Mouse (Mus musculus) forebrain, embryonic 15.5 days (tissue): ENCODE measurements around the gene Upp2. TPM values are rescaled to one million over a fixed set of nuclear protein-coding genes. Genes with fewer than 3 reads are reported as not detected.

Experiments
- ATAC-seq: fragments of 200-750 bp; cut with Nextera tagmentation; replicated peaks from 2 replicates; pipeline ENCODE4 v1.8.0; 2017; ENCODE audit warnings: mild to moderate bottlenecking, moderate TSS enrichment, moderate library complexity
- H3K27ac ChIP-seq: fragments of 300-500 bp; sonication (generic); replicated peaks from 2 replicates; pipeline ENCODE4 v1.5.1; 2015; ENCODE audit warnings: mild to moderate bottlenecking, inconsistent platforms
- H3K27me3 ChIP-seq: fragments of 300-500 bp; sonication (generic); 2 replicates; pipeline ENCODE4 v1.6.1; 2015; ENCODE audit warnings: inconsistent platforms
- H3K36me3 ChIP-seq: fragments of 300-500 bp; sonication (generic); 2 replicates; pipeline ENCODE4 v1.6.1; 2015; ENCODE audit warnings: mild to moderate bottlenecking, inconsistent platforms
- H3K4me1 ChIP-seq: fragments of 300-500 bp; sonication (generic); 2 replicates; pipeline ENCODE4 v1.6.1; 2015; ENCODE audit warnings: inconsistent platforms
- H3K4me2 ChIP-seq: fragments of 300-500 bp; sonication (generic); replicated peaks from 2 replicates; pipeline ENCODE4 v1.6.1; 2015; ENCODE audit warnings: mild to moderate bottlenecking, inconsistent platforms
- H3K4me3 ChIP-seq: fragments of 300-500 bp; sonication (generic); 2 replicates; pipeline ENCODE4 v1.5.1; 2015; ENCODE audit warnings: mild to moderate bottlenecking, inconsistent platforms
- H3K9ac ChIP-seq: fragments of 300-500 bp; sonication (generic); replicated peaks from 2 replicates; pipeline ENCODE4 v1.6.1; 2015; ENCODE audit warnings: mild to moderate bottlenecking, inconsistent platforms
- H3K9me3 ChIP-seq: fragments of 300-500 bp; sonication (generic); 2 replicates; pipeline ENCODE4 v1.6.1; 2016; ENCODE audit warnings: inconsistent platforms
- WGBS: fragments of 180-500 bp; shearing (Covaris S2); methylation state at CpG from one replicate; pipeline ENCODE4 v1.1.7; 2015; ENCODE audit warnings: mixed read lengths; 5-methylcytosine and 5-hydroxymethylcytosine counted together
- polyA plus RNA-seq: library from polyadenylated mRNA; unstranded; fragments of >200 nt; fragmentation: Nextera tagmentation; extraction: Ambion mirVana; gene quantifications from 2 replicates; pipeline ENCODE4 v1.2.1, GENCODE M21; 2015

The Upp2 gene
- polyA plus RNA-seq, 1 experiment from 2014 or later, result 14.4 TPM

DNA sequence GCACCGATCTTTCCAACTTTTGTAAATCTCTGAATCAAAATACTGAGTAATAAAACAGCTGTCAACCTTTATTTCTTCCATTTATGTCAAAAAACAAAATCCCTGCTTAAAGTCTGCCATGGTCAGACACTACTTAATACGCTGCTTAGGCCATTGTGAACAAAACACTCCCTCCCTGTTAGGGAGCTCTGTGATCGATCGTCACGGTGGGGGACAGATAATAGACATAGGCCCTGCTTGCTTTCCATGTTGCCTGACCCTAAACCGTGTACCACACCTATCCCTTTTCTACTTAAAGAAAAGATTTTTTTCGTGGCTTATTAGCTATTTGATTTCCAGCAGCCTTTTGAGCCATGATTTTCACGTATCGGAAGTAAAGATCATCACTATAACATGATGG is 95.6 kb downstream of the Upp2 start:
- Histone ChIP-seq H3K4me3 (no peak overlapping the region), H3K27ac (0 out of 2 replicates have a peak overlapping the region, but pooled peaks have one; percentile 15), H3K9me3 (no peaks in the 10 kb centered on the region), H3K36me3 (no peaks in the 10 kb centered on the region), H3K4me2 (no peak overlapping the region), H3K9ac (no peak overlapping the region), H3K27me3 (no peaks in the 10 kb centered on the region), H3K4me1 (peaks cover 33% of the 10 kb centered on the region)
- WGBS, result 59% methylated on average over 9 of the region's 9 CpGs
- no peak for ATAC-seq

- H3K4me1 ChIP-seq, result peaks cover 33% of the 10 kb centered on the region
- no peaks in the 10 kb centered on the region for H3K27me3 ChIP-seq
- H3K27ac ChIP-seq, result 0 out of 2 replicates have a peak overlapping the region, but pooled peaks have one; percentile 15
- no peaks in the 10 kb centered on the region for H3K9me3 ChIP-seq
- ATAC-seq, result no peak; the same call in 1 of the 2 replicates
- WGBS, result 73% methylated on average over 7 of the region's 7 CpGs
- no peak overlapping the region for H3K4me3 ChIP-seq
- no peak overlapping the region for H3K9ac ChIP-seq
- no peak overlapping the region for H3K4me2 ChIP-seq
- no peaks in the 10 kb centered on the region for H3K36me3 ChIP-seq
These were observed 96.5 kb downstream of the Upp2 start for GRCm38 (mm10) chr2:58663404-58664120.

- no peak for ATAC-seq
- no peak overlapping the region for H3K4me3 ChIP-seq
- H3K9ac ChIP-seq, result no peak overlapping the region
- no peaks in the 10 kb centered on the region for H3K36me3 ChIP-seq
- H3K27ac ChIP-seq, result peak overlapping the region; percentile 46; the same call in 1 of the 2 replicates
- no peak overlapping the region for H3K4me2 ChIP-seq
- H3K4me1 ChIP-seq, result peaks cover 28% of the 10 kb centered on the region
- H3K9me3 ChIP-seq, result no peaks in the 10 kb centered on the region
- 68% methylated on average over 12 of the region's 12 CpGs for WGBS
- no peaks in the 10 kb centered on the region for H3K27me3 ChIP-seq
These were observed 98.2 kb downstream of the Upp2 start for GRCm38 (mm10) chr2:58665081-58665814.

- no peak overlapping the region for H3K9ac ChIP-seq
- no peaks in the 10 kb centered on the region for H3K36me3 ChIP-seq
- H3K9me3 ChIP-seq, result no peaks in the 10 kb centered on the region
- ATAC-seq, result no peak
- peaks cover 19% of the 10 kb centered on the region for H3K4me1 ChIP-seq
- H3K27ac ChIP-seq, result no peak overlapping the region
- H3K4me3 ChIP-seq, result no peak overlapping the region
- no peaks in the 10 kb centered on the region for H3K27me3 ChIP-seq
- no peak overlapping the region for H3K4me2 ChIP-seq
- WGBS, result 91% methylated on average over 3 of the region's 3 CpGs
These were observed 100.2 kb downstream of the Upp2 start for GRCm38 (mm10) chr2:58667298-58667697.

- H3K9me3 ChIP-seq, result no peaks in the 10 kb centered on the region
- peak; percentile 69 for ATAC-seq
- peaks cover 12% of the 10 kb centered on the region for H3K4me1 ChIP-seq
- H3K4me3 ChIP-seq, result no peak overlapping the region
- no peak overlapping the region for H3K27ac ChIP-seq
- 50% methylated on average over 9 of the region's 9 CpGs for WGBS
- H3K27me3 ChIP-seq, result no peaks in the 10 kb centered on the region
- no peak overlapping the region for H3K4me2 ChIP-seq
- H3K9ac ChIP-seq, result no peak overlapping the region
- H3K36me3 ChIP-seq, result no peaks in the 10 kb centered on the region
These were observed 100.9 kb downstream of the Upp2 start for GRCm38 (mm10) chr2:58667991-58668390.

- ATAC-seq, result no peak
- H3K9me3 ChIP-seq, result no peaks in the 10 kb centered on the region
- H3K27me3 ChIP-seq, result no peaks in the 10 kb centered on the region
- WGBS, result 84% methylated on average over 3 of the region's 3 CpGs
- no peak overlapping the region for H3K4me2 ChIP-seq
- H3K4me3 ChIP-seq, result no peak overlapping the region
- no peak overlapping the region for H3K9ac ChIP-seq
- no peak overlapping the region for H3K27ac ChIP-seq
- no peaks in the 10 kb centered on the region for H3K36me3 ChIP-seq
- H3K4me1 ChIP-seq, result peaks cover 9% of the 10 kb centered on the region; the same call in 1 of the 2 replicates
These were observed 102.0 kb downstream of the Upp2 start for GRCm38 (mm10) chr2:58669114-58669513.

DNA sequence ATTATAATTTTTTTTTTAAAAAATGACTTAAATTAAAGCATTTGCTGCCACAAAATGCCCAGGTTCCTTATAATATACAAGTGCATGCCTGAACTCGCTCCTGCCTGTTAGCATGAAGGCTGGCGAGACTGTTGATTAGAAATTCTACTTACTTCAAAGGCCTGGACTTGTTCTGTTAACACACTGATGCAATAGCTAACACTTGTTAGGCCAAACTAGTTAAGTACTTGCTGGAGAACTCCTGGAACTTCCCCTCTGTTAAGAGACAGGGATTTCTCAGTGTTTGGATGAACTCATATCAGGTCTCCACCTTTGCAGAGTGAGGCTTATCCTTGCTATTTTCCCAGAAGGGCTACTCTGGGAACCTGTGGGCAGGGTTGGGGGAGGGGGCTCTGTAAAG is 105.4 kb downstream of the Upp2 start:
- WGBS, result 91% methylated on average over 2 of the region's 2 CpGs
- Histone ChIP-seq H3K36me3 (no peaks in the 10 kb centered on the region), H3K9ac (no peak overlapping the region), H3K4me3 (no peak overlapping the region), H3K27ac (no peak overlapping the region), H3K4me2 (no peak overlapping the region), H3K4me1 (no peaks in the 10 kb centered on the region), H3K9me3 (no peaks in the 10 kb centered on the region), H3K27me3 (no peaks in the 10 kb centered on the region)
- no peak for ATAC-seq

DNA sequence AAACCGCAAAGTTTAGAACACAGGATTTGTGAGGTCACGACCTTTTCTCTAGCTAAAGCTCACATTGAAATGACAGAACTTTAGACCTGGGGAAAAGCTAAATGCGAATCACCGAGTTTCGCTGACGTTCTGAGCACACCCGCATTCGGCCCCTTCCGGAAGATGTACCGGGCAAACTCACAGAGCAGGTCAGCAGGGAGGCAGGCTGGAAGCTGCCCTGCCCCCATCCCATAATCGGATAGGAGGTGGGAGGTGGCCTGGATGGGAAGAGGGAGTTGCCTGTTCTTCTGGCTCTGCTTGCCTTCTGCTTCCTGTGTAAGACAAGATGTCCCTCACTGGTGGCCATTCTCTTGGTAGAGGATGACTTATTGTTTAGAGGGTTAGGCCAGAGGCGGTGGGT is 112.9 kb downstream of the Upp2 start:
- no peak overlapping the region for H3K9ac ChIP-seq
- no peaks in the 10 kb centered on the region for H3K9me3 ChIP-seq
- H3K4me3 ChIP-seq, result no peak overlapping the region
- peak; percentile 57; the same call in 1 of the 2 replicates for ATAC-seq
- H3K27me3 ChIP-seq, result no peaks in the 10 kb centered on the region
- H3K36me3 ChIP-seq, result no peaks in the 10 kb centered on the region
- no peaks in the 10 kb centered on the region for H3K4me1 ChIP-seq
- H3K4me2 ChIP-seq, result no peak overlapping the region
- 84% methylated on average over 12 of the region's 12 CpGs for whole genome bisulfite sequencing
- no peak overlapping the region for H3K27ac ChIP-seq

GRCm38 (mm10) chr2:58680794-58681193 is 113.7 kb downstream of the Upp2 start:
- no peak overlapping the region for H3K27ac ChIP-seq
- no peak overlapping the region for H3K4me3 ChIP-seq
- no peaks in the 10 kb centered on the region for H3K27me3 ChIP-seq
- H3K4me2 ChIP-seq, result no peak overlapping the region
- ATAC-seq, result no peak; the same call in 1 of the 2 replicates
- H3K4me1 ChIP-seq, result no peaks in the 10 kb centered on the region
- WGBS, result 39% methylated on average over 6 of the region's 6 CpGs
- H3K9ac ChIP-seq, result no peak overlapping the region
- no peaks in the 10 kb centered on the region for H3K36me3 ChIP-seq
- H3K9me3 ChIP-seq, result no peaks in the 10 kb centered on the region

DNA sequence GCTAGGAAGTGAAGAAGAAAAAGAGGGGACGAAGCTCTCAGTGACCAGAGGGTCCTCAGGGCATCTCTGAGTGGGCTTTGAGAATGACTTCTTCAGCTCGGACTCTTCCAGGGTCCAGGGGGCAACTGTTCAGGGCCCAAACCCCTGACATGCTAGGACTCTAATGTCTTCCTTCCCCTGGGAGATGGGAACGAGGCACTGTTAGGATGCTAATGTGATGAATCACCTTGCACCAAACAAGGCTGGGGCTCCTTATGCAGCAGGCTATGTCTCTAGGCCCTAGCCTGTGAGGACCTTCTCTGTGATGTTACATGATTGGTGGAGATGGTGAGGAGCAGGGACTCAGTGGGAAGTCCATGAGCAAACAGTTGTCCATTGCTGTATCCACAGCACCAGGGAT is 114.3 kb downstream of the Upp2 start:
- WGBS, result 77% methylated on average over 3 of the region's 3 CpGs
- ATAC-seq, result no peak

GRCm38 (mm10) chr2:58697501-58697900 is 130.4 kb downstream of the Upp2 start:
- Histone ChIP-seq H3K9me3 (no peaks in the 10 kb centered on the region), H3K27me3 (no peaks in the 10 kb centered on the region), H3K36me3 (no peaks in the 10 kb centered on the region), H3K4me3 (no peak overlapping the region), H3K4me1 (no peaks in the 10 kb centered on the region), H3K4me2 (no peak overlapping the region), H3K9ac (no peak overlapping the region), H3K27ac (no peak overlapping the region)
- WGBS, result 83% methylated on average over 8 of the region's 8 CpGs
- ATAC-seq, result no peak

More for the DNA sequence above, 114.3 kb downstream of the Upp2 start:
- H3K4me2 ChIP-seq, result no peak overlapping the region
- no peak overlapping the region for H3K9ac ChIP-seq
- no peaks in the 10 kb centered on the region for H3K36me3 ChIP-seq
- H3K9me3 ChIP-seq, result no peaks in the 10 kb centered on the region
- H3K27me3 ChIP-seq, result no peaks in the 10 kb centered on the region
- H3K4me3 ChIP-seq, result no peak overlapping the region
- H3K4me1 ChIP-seq, result no peaks in the 10 kb centered on the region
- no peak overlapping the region for H3K27ac ChIP-seq

DNA sequence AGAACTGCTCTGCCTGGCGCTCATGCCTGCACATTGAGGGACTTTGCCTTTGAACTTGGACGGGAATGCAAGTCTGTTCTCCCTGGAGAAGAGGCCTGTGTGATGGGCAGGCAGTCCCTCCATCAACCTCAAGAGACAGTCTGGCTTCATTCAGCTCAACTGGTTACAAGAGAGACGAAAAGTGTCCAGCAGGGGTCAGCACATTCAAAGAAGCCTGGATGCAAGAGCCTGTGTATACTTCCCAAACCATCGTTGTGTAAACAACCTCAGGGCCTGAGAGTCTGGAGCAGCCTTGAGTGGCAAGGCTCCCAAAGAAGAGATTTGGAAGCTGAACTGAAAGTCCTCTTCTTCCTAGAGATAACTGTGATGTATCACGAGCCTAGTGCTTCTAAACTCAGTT is 132.8 kb downstream of the Upp2 start:
- Histone ChIP-seq H3K4me3 (no peak overlapping the region), H3K9me3 (no peaks in the 10 kb centered on the region), H3K36me3 (no peaks in the 10 kb centered on the region), H3K4me1 (no peaks in the 10 kb centered on the region), H3K27ac (no peak overlapping the region), H3K27me3 (no peaks in the 10 kb centered on the region), H3K4me2 (no peak overlapping the region), H3K9ac (no peak overlapping the region)
- WGBS, result 27% methylated on average over 5 of the region's 5 CpGs
- ATAC-seq, result peak; percentile 70
